Mouse (Mus musculus): ENCODE data around the gene Itga9. TPM values are rescaled to one million over a fixed set of nuclear protein-coding genes. Genes with fewer than 3 reads are reported as not detected.

Gene Itga9
- total RNA-seq, 4 experiments from 2014 or later: 4.7 to 5.8 (median 5.1) TPM

DNA sequence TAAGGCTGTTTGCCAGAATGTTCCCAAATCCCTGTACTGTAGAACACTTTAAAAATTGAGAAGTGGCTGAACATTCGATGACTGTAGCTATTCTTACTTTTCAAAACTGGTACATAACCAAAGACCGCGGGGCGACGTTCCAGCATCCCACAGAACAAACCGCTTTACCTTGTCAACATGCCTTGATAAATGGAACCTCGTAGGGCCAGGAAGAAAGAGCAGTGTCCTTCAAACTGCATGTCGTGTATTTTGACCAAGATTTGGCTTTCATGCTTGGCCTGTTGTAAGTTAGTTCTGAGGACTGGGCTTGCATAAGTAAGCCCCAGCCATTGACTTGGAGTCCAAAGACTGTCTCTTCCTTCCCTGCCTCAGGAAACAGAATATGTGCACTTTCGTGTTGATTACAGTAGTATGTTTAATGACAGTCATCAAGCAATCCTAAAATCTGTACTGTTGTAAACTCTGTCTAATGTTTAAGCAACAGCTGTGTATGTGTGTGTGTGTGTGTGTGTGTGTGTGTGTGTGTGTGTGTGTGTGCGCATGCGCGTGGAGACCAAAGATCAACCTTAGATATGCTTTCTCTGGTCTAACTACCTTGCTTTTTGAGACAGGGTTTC is 334.2 kb downstream of the Itga9 start:
- DNase-seq (ENCODE audit: low spot score in 2 of 2): no peak

DNA sequence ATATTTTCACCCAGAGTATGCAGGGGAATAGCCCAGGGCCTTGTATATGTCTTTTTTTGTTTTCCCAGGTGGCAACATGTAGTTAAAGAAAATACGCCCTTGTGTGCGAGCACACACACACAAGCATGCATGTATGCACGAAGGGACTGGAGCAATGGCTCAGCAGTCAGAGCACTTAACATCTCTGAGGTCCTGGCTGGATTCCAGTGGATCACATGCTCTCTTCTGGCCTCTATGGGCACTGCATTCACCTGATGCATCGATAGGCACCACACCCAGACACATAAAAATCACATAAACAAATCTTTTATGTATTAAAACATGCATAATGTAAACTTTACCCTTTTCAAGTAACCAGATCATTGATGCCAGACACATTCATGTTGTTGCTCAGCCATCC is 335.5 kb downstream of the Itga9 start:
- DNase-seq (ENCODE audit: low spot score in 2 of 2): no peak

GRCm38 (mm10) chr9:118943941-118944340 is 337.5 kb downstream of the Itga9 start:
- no peak for DNase-seq (ENCODE audit: low spot score in 2 of 2)

GRCm38 (mm10) chr9:118944388-118944787 is 337.9 kb downstream of the Itga9 start:
- DNase-seq (ENCODE audit: low spot score in 2 of 2): no peak

DNA sequence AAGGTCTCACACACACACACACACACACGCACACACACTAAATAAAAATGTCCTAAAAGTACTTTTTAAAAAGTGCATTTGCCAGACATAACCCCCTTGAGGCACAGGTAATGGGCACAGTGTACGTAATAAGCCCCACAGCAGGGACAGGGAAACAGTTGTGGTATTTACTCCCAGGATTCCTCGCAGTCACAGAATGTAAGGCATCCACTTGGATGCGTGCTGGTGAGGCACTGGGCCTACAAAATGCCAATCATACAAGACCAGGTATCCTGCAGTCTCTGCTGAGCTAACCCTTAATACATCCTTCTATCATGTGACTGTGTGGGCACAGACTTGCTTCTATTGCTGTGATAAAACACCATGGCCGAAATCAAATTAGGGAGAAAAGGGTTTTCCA is 342.0 kb downstream of the Itga9 start:
- no peak for DNase-seq (ENCODE audit: low spot score in 2 of 2)

DNA sequence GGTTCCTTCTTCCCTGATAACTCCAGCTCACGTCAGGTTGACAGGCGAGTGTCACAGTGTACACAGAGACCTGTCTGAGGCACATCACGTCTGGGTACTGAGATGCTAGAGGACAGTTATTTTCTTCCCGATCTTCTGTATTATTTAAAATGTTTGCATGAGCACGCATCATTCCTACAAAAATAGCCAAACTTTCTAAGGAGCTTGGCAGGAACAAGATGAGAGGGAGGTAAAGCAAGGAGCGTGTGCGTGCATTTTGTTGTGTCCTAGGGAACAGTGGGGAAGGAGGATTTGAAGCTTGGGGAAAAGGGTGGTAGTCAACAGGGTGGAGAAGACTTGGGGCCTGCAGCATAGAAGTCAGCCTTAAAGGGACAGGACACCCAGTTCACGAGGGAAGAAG is 342.6 kb downstream of the Itga9 start:
- DNase-seq (ENCODE audit: low spot score in 2 of 2): no peak

GRCm38 (mm10) chr9:118949654-118950053 is 343.2 kb downstream of the Itga9 start:
- no peak for DNase-seq (ENCODE audit: low spot score in 2 of 2)

DNA sequence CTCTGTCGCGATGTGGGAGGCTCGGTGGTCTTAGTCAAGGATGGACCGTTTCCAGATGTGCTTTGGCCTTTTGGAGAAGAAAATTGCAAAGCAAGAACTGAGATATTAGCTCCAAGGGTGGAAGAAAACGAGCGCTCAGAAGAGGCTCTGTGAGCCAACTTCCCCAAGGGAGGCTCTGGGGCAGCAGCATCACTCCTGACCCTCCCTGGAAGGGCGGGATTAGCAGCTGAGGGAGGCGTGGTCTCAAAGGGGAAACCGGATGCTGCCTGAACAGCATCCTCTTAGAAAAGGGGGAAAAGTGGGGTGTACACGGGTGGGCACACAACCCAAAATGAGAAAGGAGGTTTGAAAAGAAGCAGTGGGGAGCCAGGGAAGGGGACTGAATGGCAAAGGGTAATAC is 343.6 kb downstream of the Itga9 start:
- no peak for DNase-seq (ENCODE audit: low spot score in 2 of 2)

Other genes with a start within 250 kb of the Itga9 start
- gene Eomes, start 128.5 kb upstream of the Itga9 start, total RNA-seq (2022): under 1 TPM in 2 of 4 experiments, not detected in 2; 0.12 to 0.20 TPM
- 100 to 1,000 TPM in 1 of 4 experiments, 10 to 100 TPM in 3; 89.7 to 102 (median 93.2) TPM for gene Golga4, start 100.4 kb upstream of the Itga9 start, total RNA-seq (2022)

Measured in layer of hippocampus, adult 8-10 months (tissue).